Mouse (Mus musculus): ENCODE data around the gene Selenow.

DNA sequence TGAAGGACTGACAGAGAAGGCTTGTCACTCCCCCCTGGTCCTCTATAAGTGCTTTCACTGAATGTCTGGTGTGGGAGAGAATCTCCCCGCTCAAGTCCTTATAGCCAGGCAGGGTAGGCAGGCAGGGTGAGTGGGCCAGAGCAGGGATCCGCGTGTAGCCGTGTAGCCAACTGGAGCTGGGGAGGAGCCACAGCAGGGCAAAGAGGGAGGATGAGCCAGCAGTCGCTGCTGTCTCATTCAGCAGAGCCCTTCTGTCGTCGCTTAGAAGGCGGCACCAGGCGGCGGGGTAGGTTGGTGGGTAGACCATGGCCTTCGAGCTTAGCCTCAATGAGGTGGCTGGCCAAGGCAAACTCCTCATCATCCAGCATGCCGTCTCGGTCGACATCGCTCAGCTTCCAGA, 27.8 kb upstream of the Selenow start:
- TF ChIP-seq CTCF (IDR thresholded peaks at IDR 0.05; ENCODE audit: borderline replicate concordance, insufficient read depth, low read depth, low read length) = no peak
- TF ChIP-seq POLR2A (IDR thresholded peaks at IDR 0.05; ENCODE audit: borderline replicate concordance, insufficient read depth, low read length) = no peak

Data from cerebellum, adult 2 months (tissue).